Comparison of ENCODE assay signal across 8 mouse cellular contexts in the genomic region with DNA sequence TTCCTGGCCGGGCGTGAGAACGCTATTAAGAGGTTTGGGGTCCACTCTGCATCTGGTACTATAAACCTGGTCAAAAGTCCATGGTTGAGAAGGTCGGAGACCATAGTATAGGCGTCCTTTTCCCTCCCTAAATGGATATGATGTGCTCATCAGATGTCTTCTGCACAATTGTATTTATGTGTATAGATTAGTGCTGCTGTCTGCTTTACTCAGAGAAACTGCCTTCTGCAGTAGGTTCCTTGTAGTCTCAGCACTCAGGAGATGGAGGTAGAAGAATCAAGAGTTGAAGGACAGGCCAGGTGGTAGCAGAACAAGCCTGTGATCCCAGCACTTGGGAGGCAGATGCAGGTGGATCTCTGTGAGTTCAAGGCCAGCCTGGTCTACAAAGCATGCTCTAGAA. TPM values are rescaled to one million over a fixed set of nuclear protein-coding genes. Genes with fewer than 3 reads are reported as not detected.
A peak's percentile ranks its signal among the peaks of the same experiment; 100 is the strongest.
DNase-seq lines count a peak whose midpoint lies in the region; ATAC-seq and TF ChIP-seq lines count a peak whose summit lies in the region.

No protein-coding gene starts in this region.

- H3K9me3 ChIP-seq in embryonic facial prominence, embryonic 13.5 days = 0 out of 2 replicates have a peak, but pooled peaks cover 7% of the 10 kb centered on the region
- no peaks in the 10 kb centered on the region; the same call in 1 of the 2 replicates for H3K9me3 ChIP-seq in hindbrain, postnatal 0 days (ENCODE audit: low read length)
- H3K9me3 ChIP-seq in midbrain, embryonic 15.5 days = no peaks in the 10 kb centered on the region

- peak overlapping the region; percentile 46 for H3K4me3 ChIP-seq in lung, adult 2 months (replicated peaks; ENCODE audit: extremely low read depth, low read depth, low read length)
- H3K4me3 ChIP-seq in embryonic facial prominence, embryonic 13.5 days = peak overlapping the region; percentile 36
- H3K4me3 ChIP-seq in hindbrain, postnatal 0 days (ENCODE audit: low read length) = peak overlapping the region; percentile 36
- H3K4me3 ChIP-seq in midbrain, embryonic 15.5 days = peak overlapping the region; percentile 36

- no peak for TF ChIP-seq POLR2A in lung, adult 2 months (IDR thresholded peaks at IDR 0.05; ENCODE audit: borderline replicate concordance, extremely low read depth, low read depth, low read length)

- no peak for ATAC-seq in embryonic facial prominence, embryonic 13.5 days (ENCODE audit: insufficient number of reproducible peaks, insufficient read depth, low FRiP score, low TSS enrichment, low read depth)
- no peak for ATAC-seq in hindbrain, postnatal 0 days
- ATAC-seq in midbrain, embryonic 15.5 days (replicated peaks) = peak; percentile 66; the same call in 1 of the 2 replicates

- no peaks in the 10 kb centered on the region for H3K4me1 ChIP-seq in lung, adult 2 months (ENCODE audit: control insufficient read depth, insufficient read depth, low read length)
- peaks cover 7% of the 10 kb centered on the region for H3K4me1 ChIP-seq in embryonic facial prominence, embryonic 13.5 days
- no peaks in the 10 kb centered on the region for H3K4me1 ChIP-seq in hindbrain, postnatal 0 days (ENCODE audit: insufficient read depth, low read length)
- H3K4me1 ChIP-seq in midbrain, embryonic 15.5 days = peaks cover 7% of the 10 kb centered on the region; the same call in 1 of the 2 replicates

- 3% methylated on average over 5 of the region's 5 CpGs for WGBS in lung, adult 2 months
- 5% methylated on average over 5 of the region's 5 CpGs for WGBS in embryonic facial prominence, embryonic 13.5 days
- 2% methylated on average over 5 of the region's 5 CpGs for WGBS in hindbrain, postnatal 0 days
- 4% methylated on average over 5 of the region's 5 CpGs for WGBS in midbrain, embryonic 15.5 days

- no peak for DNase-seq in lung, adult 2 months
- no peak for DNase-seq in lung, postnatal 25 days (ENCODE audit: low spot score)
- no peak for DNase-seq in hindbrain, postnatal 0 days (ENCODE audit: low spot score)
- no peak for DNase-seq in frontal cortex, postnatal 25 days (ENCODE audit: low spot score in 2 of 2)
- DNase-seq in right cerebral cortex, adult 18-20 months = no peak
- no peak for DNase-seq in c-Kit-positive CD71-positive TER-119-positive erythroid progenitor cells, embryonic 14.5 days (ENCODE audit: low spot score)

- no peak for TF ChIP-seq CTCF in lung, adult 2 months (IDR thresholded peaks at IDR 0.05; ENCODE audit: insufficient read depth, low read length)
- TF ChIP-seq CTCF in hindbrain, postnatal 0 days (IDR thresholded peaks at IDR 0.05; ENCODE audit: low read depth) = no peak

- peak overlapping the region; percentile 54 for H3K4me2 ChIP-seq in embryonic facial prominence, embryonic 13.5 days
- H3K4me2 ChIP-seq in hindbrain, postnatal 0 days (ENCODE audit: low read depth, low read length) = peak overlapping the region; percentile 52
- peak overlapping the region; percentile 59 for H3K4me2 ChIP-seq in midbrain, embryonic 15.5 days

- H3K36me3 ChIP-seq in embryonic facial prominence, embryonic 13.5 days = no peaks in the 10 kb centered on the region
- H3K36me3 ChIP-seq in hindbrain, postnatal 0 days (ENCODE audit: insufficient read depth, low read length) = no peaks in the 10 kb centered on the region
- no peaks in the 10 kb centered on the region for H3K36me3 ChIP-seq in midbrain, embryonic 15.5 days (replicated peaks)

- H3K27ac ChIP-seq in embryonic facial prominence, embryonic 13.5 days = peak overlapping the region; percentile 34
- 0 out of 2 replicates have a peak overlapping the region, but pooled peaks have one; percentile 41 for H3K27ac ChIP-seq in hindbrain, postnatal 0 days
- H3K27ac ChIP-seq in midbrain, embryonic 15.5 days = no peak overlapping the region

- H3K9ac ChIP-seq in embryonic facial prominence, embryonic 13.5 days = 0 out of 2 replicates have a peak overlapping the region, but pooled peaks have one; percentile 28
- no peak overlapping the region for H3K9ac ChIP-seq in hindbrain, postnatal 0 days (replicated peaks; ENCODE audit: low read length)
- H3K9ac ChIP-seq in midbrain, embryonic 15.5 days = 0 out of 2 replicates have a peak overlapping the region, but pooled peaks have one; percentile 20

- no peaks in the 10 kb centered on the region for H3K27me3 ChIP-seq in embryonic facial prominence, embryonic 13.5 days
- no peaks in the 10 kb centered on the region for H3K27me3 ChIP-seq in hindbrain, postnatal 0 days (ENCODE audit: insufficient read depth, low read length)
- no peaks in the 10 kb centered on the region for H3K27me3 ChIP-seq in midbrain, embryonic 15.5 days (replicated peaks)

RNA-seq across cellular contexts. Expression of a gene that starts 22.6 kb away (rescaled TPM):
- polyA plus RNA-seq in lung, adult 2 months (2012; rRNA removed) = 21.0 and 24.1 TPM in 2 replicates
- polyA plus RNA-seq in embryonic facial prominence, embryonic 13.5 days (2015; fragmentation: Nextera tagmentation; extraction: Ambion mirVana) = 26.9 and 29.0 TPM in 2 replicates
- total RNA-seq in hindbrain, postnatal 0 days (2014; rRNA removed) = 5.5 and 6.3 TPM in 2 replicates
- polyA plus RNA-seq in hindbrain, postnatal 0 days (2015; fragmentation: Nextera tagmentation; extraction: Ambion mirVana) = 1.9 and 2.2 TPM in 2 replicates
- 3.2 and 3.3 TPM in 2 replicates for polyA plus RNA-seq in midbrain, embryonic 15.5 days (2015; fragmentation: Nextera tagmentation; extraction: Ambion mirVana)
